Mouse (Mus musculus) cerebellum, postnatal 36 days (tissue): Measurements from ENCODE around the gene Grk4.
A peak's percentile ranks its signal among the peaks of the same experiment; 100 is the strongest.
"Not testable (repeated sequence)": the region's sequence is repeated elsewhere in the genome, so short reads cannot be mapped to it uniquely, and the experiment has no call there.

Experiments
- DNase-seq, 2 experiments: peaks; one replicate each; pipeline ENCODE4 v3.0.0; 2021 to 2022; ENCODE audit warnings: mixed read lengths in 2 of 2

Gene Grk4

GRCm38 (mm10) chr5:34714371-34714770, 54.2 kb downstream of the Grk4 start:
- not testable (repeated sequence) for DNase-seq

DNA sequence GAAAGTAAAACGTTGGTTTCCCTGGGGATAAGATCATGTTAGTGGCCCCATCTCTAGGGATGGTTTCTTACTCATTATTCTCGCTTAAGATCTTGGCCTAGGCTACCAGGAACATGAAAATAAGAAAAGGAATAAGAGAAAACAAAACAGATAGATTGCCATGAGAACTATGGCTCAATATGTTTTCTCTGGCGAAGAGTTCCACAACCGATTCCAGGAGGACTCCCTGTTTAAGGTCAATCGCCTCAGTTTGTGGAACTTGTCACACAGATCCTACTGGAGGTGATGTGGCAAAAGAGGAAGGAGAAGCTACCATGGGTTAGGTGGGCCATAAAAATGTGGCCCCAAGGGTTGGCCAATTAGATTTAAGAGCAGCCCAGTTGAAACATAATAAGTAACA, 54.6 kb downstream of the Grk4 start:
- no peak for DNase-seq

GRCm38 (mm10) chr5:34729141-34729540, 69.0 kb downstream of the Grk4 start:
- DNase-seq: peak; percentile 7 to 8

DNA sequence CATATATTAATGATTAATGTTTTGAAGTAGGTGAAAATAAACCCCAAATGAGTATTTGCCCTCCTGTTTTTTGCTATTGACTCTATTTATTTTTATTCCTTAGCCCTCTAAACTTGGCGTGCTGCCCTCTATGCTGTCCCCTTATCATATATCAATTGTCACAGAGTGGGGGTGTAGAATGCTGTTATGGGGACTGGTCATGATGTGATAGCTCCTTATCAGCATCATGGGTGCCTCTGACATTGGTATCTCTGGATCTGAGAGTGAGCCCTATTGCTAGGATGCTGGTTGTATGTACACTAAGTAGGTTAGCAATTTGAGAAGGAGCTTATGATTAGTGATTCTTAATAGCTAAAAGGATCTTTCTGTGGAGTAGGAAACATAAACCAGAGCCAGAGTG, 70.1 kb downstream of the Grk4 start:
- no peak for DNase-seq

GRCm38 (mm10) chr5:34751477-34751876, 91.3 kb downstream of the Grk4 start:
- no peak for DNase-seq

GRCm38 (mm10) chr5:34758762-34759161, 98.6 kb downstream of the Grk4 start:
- DNase-seq: no peak

GRCm38 (mm10) chr5:34760850-34761508, 100.8 kb downstream of the Grk4 start:
- DNase-seq: peak in 1 of 2 experiments; percentile 29

DNA sequence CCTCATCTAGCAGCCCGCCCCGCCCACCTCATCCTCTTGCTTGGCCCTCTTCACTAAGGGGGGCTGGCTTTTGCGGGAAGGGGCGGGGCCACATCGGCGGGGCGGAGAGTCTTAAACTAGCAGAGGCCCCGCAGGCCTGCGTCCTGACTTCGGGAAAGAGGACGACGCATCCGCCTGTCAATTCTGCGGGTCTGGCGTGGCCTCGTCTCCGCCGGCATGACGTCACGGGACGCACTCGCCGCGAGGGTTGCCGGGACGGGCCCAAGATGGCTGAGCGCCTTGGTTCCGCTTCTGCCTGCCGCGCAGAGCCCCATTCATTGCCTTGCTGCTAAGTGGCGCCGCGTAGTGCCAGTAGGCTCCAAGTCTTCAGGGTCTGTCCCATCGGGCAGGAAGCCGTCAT, 101.3 kb downstream of the Grk4 start, which contains the start of gene Htt:
Gene Htt (plus strand): TSS at position 232 of the 400 bp plus-strand sequence.
- peak; percentile 97 to 98 for DNase-seq

DNA sequence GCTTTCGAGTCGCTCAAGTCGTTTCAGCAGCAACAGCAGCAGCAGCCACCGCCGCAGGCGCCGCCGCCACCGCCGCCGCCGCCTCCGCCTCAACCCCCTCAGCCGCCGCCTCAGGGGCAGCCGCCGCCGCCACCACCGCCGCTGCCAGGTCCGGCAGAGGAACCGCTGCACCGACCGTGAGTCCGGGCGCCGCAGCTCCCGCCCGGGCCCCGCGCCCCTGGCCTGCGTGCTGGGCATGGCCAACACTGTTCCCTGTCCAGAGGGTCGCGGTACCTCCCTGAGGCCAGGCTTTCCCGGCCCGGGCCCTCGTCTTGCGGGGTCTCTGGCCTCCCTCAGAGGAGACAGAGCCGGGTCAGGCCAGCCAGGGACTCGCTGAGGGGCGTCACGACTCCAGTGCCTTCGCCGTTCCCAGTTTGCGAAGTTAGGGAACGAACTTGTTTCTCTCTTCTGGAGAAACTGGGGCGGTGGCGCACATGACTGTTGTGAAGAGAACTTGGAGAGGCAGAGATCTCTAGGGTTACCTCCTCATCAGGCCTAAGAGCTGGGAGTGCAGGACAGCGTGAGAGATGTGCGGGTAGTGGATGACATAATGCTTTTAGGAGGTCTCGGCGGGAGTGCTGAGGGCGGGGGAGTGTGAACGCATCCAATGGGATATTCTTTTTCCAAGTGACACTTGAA, 101.9 kb downstream of the Grk4 start:
- peak; percentile 55 to 57 for DNase-seq

DNA sequence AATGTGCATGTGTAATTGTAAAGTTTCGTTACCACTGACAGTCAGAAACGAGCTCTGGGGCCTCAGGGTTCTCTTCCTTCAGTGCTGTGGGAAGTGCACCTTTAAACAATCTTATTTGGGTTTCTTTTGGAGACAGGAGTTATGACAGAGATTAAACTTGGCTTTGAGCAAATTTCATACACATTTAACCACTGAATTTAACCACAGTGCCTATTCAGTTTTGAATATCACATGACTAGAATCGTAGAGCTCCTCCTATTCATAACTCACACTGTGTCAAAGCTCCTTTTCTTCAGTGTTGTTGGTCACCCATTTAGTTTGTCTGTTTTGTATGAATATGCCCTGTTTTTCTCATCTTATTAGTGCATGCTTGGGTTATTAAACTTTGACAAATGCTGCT, 111.6 kb downstream of the Grk4 start:
- DNase-seq: no peak

DNA sequence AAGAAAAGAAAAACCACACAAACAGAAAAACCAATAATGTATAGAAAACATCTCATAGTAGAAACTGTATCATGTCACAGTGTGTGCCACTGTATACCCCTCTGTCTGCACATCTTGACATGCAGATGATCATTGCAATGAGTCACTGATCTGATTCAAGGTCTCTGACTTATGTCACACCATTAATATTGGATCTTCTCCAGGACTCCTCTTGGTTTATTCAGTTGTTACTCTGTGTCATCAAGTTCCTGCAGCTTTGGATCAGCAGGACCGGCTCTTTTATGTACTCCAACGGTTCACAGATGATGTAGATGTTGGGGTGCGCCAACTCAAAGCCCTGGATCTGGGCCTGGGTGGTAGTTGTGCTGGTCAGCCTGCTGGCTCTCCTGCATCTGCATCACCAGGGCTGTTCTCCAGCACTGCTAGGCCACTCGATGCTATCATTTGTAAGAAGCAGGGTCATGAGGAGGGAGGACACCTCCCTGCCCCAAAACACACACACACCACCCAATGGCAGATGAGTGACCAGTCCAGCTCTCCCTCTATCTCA, 112.6 kb downstream of the Grk4 start:
- no peak for DNase-seq

DNA sequence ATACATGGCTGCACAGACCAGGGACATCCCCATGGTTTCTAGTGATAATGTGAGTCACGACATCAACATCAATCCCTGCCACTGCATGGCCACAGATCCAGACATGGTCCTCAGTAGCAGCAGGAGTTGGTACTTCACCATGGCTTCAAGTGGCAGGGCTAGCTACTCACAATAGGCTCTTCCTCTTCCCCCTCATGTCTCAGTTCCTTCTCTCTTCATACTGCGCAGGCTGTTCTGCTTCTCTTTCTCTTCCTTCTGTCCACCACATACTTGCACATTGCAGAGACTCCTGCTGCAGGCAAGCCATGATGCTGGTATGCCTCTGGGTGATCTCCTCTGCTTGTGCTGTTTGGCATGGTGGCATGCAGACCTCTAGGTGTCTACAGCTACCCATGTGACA, 113.2 kb downstream of the Grk4 start:
- DNase-seq: no peak

DNA sequence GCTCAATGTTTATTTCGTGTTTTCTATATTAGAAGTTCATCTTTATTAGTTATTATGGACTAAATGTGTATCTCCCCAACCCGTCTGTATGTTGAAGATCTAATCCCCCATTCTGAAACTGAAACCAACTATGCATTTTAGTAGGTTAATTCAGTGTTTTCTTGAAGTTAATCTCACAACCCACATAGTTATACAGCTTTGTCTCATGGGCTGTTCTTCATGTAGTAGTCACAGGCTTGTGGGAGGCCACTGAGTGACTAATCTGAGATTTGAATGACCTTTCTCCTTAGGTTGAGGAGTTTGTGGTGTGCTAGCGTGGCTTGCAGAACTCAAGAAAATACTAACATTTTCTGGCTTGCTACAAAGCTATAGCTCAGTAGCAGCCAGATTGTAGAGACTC, 124.8 kb downstream of the Grk4 start:
- no peak for DNase-seq

- no peak for DNase-seq
Observed at GRCm38 (mm10) chr5:34791141-34791540, 131.0 kb downstream of the Grk4 start.

DNA sequence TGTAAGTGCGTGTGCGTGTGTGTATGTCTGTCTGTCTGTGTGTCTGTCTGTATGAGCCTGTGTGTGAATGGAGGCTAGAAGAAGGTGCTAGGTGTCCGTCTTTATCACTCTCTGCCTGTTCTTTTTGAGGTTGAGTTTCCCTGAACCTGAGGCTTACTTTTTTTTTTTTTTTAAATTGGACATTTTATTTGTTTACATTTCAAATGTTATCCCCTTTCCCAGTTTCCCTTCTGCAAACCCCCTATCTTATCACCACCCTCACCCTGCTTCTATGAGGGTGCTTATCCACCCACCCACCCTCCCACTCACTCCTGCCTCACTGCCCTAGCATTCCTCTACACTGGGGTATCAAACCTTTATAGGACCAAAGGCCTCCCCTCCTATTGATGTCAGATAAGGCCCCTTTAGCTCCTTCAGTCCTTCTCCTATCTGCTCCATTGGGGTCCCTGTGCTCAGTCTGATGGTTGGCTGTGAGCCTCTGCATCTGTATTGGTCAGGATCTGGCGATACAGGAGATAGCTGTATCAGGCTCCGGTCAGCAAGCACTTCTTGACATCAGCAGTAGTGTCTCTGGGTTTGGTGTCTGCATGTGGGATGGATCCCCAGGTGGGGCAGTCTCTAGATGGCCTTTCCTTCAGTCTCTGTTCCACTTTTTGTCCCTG, 140.2 kb downstream of the Grk4 start:
- no peak for DNase-seq
